Mouse (Mus musculus) left cerebral cortex, postnatal 10 days (tissue): ENCODE data around the gene Glud1. TPM values are rescaled to one million over a fixed set of nuclear protein-coding genes. Genes with fewer than 3 reads are reported as not detected.
A peak's percentile ranks its signal among the peaks of the same experiment; 100 is the strongest.

Experiments used
- DNase-seq, 2 experiments: peaks; one replicate each; pipeline ENCODE4 v3.0.0; 2021 to 2022; ENCODE audit warnings: low spot score in 2 of 2, mixed read lengths in 1 of 2; ENCODE audit errors: extremely low spot score in 1 of 2
- intact Hi-C: fragments of 180-260 bp; cut with DNase I; formaldehyde crosslinking; loops from one replicate; pipeline ENCODE4 v1.15.1; 2025
- total RNA-seq, 2 experiments: library from RNA; stranded (reverse); gene quantifications; 2 replicates each; pipeline ENCODE4 v1.2.3; 2021

Glud1 gene
- total RNA-seq, 2 experiments from 2014 or later: 339 to 352 TPM

- intact Hi-C loops: loop anchor here (5.0 kb wide), 1 partner anchor 202 kb away; no protein-coding TSS in a partner anchor
- no peak for DNase-seq
Measured at GRCm38 (mm10) chr14:34370203-34370602, 59.7 kb downstream of the Glud1 start.

- intact Hi-C loops: loop anchor here (5.0 kb wide), 1 partner anchor 201 kb away; no protein-coding TSS in a partner anchor
- no peak for DNase-seq
Measured at GRCm38 (mm10) chr14:34370921-34371320, 60.4 kb downstream of the Glud1 start.

- intact Hi-C loops: loop anchor here (5.0 kb wide), 1 partner anchor 201 kb away; no protein-coding TSS in a partner anchor
- DNase-seq: no peak
Measured at GRCm38 (mm10) chr14:34371763-34372162, 61.2 kb downstream of the Glud1 start.

- intact Hi-C loops: loop anchor here (5.0 kb wide), 1 partner anchor 200 kb away; no protein-coding TSS in a partner anchor
- DNase-seq: peak in 1 of 2 experiments; percentile 76
Measured at GRCm38 (mm10) chr14:34372646-34373045, 62.1 kb downstream of the Glud1 start.

- no peak for DNase-seq
- intact Hi-C loops: loop anchor here (5.0 kb wide), 1 partner anchor 199 kb away; no protein-coding TSS in a partner anchor
Measured at GRCm38 (mm10) chr14:34373581-34373980, 63.1 kb downstream of the Glud1 start.

- DNase-seq: no peak
- intact Hi-C loops: loop anchor here (5.0 kb wide), 1 partner anchor 198 kb away; no protein-coding TSS in a partner anchor
Measured at GRCm38 (mm10) chr14:34374577-34374976, 64.0 kb downstream of the Glud1 start, which contains the start of gene Sncg. Gene Sncg (minus strand): TSS chr14:34374789.

- no peak for DNase-seq
- intact Hi-C loops: loop anchor here (5.0 kb wide), 1 partner anchor 182 kb away; no protein-coding TSS in a partner anchor
Measured at GRCm38 (mm10) chr14:34375415-34375904, 64.9 kb downstream of the Glud1 start, which contains the start of gene Mmrn2. Gene Mmrn2 (plus strand): TSS chr14:34375465.

- intact Hi-C loops: loop anchor here (5.0 kb wide), 1 partner anchor 181 kb away; no protein-coding TSS in a partner anchor
Measured at GRCm38 (mm10) chr14:34375941-34376340, 65.4 kb downstream of the Glud1 start.

GRCm38 (mm10) chr14:34377121-34377520 lies 66.6 kb downstream of the Glud1 start:
- intact Hi-C loops: loop anchor here (5.0 kb wide), 1 partner anchor 180 kb away; no protein-coding TSS in a partner anchor

More at GRCm38 (mm10) chr14:34375941-34376340, 65.4 kb downstream of the Glud1 start:
- DNase-seq: no peak

GRCm38 (mm10) chr14:34378560-34379331 lies 68.2 kb downstream of the Glud1 start:
- peak in 1 of 2 experiments; percentile 52 for DNase-seq
- intact Hi-C loops: loop anchor here (5.0 kb wide), 1 partner anchor 179 kb away; no protein-coding TSS in a partner anchor

More at GRCm38 (mm10) chr14:34377121-34377520, 66.6 kb downstream of the Glud1 start:
- no peak for DNase-seq

- intact Hi-C loops: no loop called here
- no peak for DNase-seq
Measured at GRCm38 (mm10) chr14:34382921-34383704, 72.6 kb downstream of the Glud1 start.

- intact Hi-C loops: no loop called here
- no peak for DNase-seq
Measured at GRCm38 (mm10) chr14:34393295-34393694, 82.8 kb downstream of the Glud1 start.

Other genes with a start within 250 kb of the Glud1 start
- gene Anxa8, start 224.7 kb upstream of the Glud1 start, total RNA-seq: under 1 TPM; 0.47 to 0.57 TPM
- not detected for gene A630023A22Rik, start 208.0 kb upstream of the Glud1 start, total RNA-seq
- not detected for gene Npy4r, start 158.2 kb upstream of the Glud1 start, total RNA-seq
- 1 to 10 TPM; 6.3 TPM for gene Gprin2, start 109.1 kb upstream of the Glud1 start, total RNA-seq
- gene Syt15, start 91.1 kb upstream of the Glud1 start, total RNA-seq: 1 to 10 TPM; 1.2 to 1.8 TPM
- 10 to 100 TPM; 10.4 to 11.3 TPM for gene Shld2, start 234 bp upstream of the Glud1 start, total RNA-seq
- gene Fam25c, start 44.7 kb downstream of the Glud1 start, total RNA-seq: 1 to 10 TPM in 1 of 2 experiments, not detected in 1; 1.0 TPM
- gene Sncg, start 64.1 kb downstream of the Glud1 start, total RNA-seq: 1 to 10 TPM; 1.4 to 2.0 TPM
- gene Mmrn2, start 64.7 kb downstream of the Glud1 start, total RNA-seq: 1 to 10 TPM; 3.8 to 5.1 TPM
- 10 to 100 TPM; 34.7 to 37.3 TPM for gene Bmpr1a, start 192.6 kb downstream of the Glud1 start, total RNA-seq
- not detected for gene 9230112D13Rik, start 212.1 kb downstream of the Glud1 start, total RNA-seq